Mouse (Mus musculus) T-helper 2 cell (primary cell): ENCODE data around the gene Bcl2.

Source experiments
- in situ Hi-C: fragments of 300-600 bp; cut with MboI, MseI; formaldehyde crosslinking; loops from one replicate; pipeline ENCODE4 v1.15.1; 2025; ENCODE audit warnings: high pct_unique_total_duplicates

Gene Bcl2

DNA sequence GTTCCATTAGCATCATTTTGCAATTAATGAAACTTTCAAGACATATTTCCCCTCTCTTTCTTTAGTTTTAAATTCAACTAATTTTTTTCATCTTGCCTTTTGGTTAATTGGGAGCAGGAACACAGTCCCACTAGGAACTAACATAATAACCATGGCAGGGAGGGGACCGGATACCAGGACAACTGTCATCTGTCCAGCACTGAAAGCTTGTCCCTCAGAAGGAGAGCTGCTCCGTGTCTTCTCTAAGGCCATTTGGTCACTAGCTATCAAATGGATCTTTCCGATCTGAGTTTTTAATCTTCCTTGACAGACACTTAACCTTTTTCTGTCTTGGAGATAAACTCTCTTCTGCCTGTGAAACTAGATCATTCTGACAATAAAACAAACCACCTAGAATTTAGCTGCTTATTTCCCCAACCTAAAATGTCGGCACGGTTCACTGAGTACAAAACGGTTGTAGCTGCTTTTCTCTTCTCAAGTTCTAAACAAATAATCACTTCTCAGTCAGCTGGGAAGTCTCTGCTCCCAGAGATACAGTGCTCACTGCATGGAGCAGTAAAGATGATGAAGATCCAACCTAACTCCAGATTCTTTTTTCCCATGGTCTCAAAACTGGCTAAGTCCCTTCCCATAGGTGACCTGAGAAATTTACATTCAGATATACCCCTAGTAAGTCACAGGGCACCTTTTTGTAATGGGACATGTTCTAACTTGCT is 34.1 kb downstream of the Bcl2 start:
- in situ Hi-C loops = no loop called here

DNA sequence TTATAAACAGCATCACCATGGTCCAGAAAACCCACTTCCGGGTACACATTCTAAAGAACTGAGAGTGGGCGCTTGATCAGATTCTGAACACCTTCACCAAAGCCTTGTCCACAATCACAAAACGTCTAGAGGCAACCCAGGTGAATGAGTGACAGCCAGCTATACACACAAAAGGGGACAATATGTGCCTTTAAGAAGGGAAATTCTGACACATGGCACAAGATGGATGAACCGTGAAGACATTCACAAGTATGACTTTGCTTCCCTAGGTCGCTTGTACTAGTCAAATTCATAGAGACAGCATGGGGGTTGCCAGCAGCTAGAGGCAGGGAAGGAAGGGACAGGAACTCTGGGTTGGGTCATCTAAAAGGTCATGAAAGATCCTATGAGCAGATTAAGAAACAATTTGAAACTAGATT is 36.0 kb downstream of the Bcl2 start:
- in situ Hi-C loops = no loop called here

DNA sequence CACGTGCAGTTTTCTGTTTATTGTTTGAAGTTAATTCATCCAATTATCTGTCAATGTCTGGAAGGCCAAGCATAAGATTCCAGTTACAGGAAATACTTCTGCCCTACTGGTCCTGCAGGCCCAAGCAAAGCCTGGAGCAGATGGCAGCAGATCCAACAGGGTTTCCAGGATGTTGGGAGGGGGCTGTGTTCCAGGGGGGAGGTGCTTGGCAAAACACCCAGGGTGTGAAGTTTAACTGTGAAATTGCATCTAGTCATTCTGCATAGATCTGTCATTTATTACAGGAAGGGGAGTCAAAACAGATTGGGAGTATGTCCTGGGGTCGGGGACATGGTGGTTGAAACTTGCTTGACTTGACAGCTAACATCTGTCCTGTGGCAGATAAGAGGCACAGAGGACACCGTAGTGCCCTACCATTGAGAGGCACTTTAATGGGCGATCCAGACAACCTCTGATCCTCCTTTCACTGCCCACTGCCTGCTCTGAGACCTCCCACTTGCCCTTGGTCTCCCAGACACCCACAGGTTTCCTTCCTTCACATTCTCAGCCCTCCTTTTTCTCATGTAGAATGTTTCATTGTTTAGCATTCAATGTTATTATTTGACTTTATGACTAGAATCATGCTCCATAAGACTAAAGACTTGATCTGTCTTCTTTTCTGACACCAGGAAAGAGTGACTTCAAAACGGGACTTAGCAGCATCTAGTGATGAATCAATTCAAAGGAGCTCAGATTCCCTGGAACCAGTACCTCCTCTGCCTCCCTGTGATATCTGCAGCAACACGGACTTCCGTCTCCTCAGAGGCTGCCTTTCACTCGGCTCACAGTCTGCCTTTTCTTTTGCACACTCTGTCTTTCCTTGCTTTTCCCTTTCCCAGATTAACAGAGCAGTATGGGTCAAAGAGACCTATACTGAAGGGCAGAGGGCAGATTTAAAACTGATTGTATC is 47.7 kb downstream of the Bcl2 start:
- in situ Hi-C loops = no loop called here

DNA sequence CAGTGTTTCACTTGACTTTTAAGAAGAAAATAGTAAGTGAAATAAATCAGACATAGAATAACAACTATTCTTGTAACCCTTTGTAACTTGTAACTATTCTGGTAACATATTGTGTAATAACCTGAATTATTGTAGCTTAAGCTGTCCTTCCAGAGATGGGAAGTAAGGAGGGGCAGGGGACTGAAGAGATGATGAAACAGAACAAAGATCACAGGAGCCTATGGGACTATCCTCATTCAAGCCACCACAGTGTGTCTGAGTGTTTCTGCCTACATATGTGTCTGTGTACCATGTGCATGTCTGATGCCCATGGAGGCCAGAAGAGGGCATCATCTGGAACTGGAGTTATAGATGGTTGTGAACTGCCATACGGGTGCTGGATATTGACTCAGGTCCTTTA is 49.1 kb downstream of the Bcl2 start:
- in situ Hi-C loops = no loop called here

DNA sequence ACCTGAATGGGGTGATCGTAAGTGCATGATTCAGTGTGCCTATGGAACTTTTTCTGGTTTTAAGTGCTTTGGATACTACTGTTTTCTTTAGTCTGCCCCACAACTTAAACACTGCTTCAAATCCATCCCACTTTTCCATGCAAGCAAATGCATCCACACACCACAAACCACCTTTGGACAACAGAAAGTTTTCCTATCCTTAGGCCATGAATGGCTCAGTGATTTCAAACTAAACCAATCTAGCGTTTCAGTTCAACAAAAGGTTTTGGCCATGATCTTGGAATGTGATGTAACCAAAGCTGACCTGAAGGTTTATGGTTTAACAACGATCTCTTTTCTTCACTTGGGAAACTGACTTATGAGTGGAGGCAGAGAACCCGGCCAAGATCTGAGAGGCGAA is 51.6 kb downstream of the Bcl2 start:
- in situ Hi-C loops = no loop called here

DNA sequence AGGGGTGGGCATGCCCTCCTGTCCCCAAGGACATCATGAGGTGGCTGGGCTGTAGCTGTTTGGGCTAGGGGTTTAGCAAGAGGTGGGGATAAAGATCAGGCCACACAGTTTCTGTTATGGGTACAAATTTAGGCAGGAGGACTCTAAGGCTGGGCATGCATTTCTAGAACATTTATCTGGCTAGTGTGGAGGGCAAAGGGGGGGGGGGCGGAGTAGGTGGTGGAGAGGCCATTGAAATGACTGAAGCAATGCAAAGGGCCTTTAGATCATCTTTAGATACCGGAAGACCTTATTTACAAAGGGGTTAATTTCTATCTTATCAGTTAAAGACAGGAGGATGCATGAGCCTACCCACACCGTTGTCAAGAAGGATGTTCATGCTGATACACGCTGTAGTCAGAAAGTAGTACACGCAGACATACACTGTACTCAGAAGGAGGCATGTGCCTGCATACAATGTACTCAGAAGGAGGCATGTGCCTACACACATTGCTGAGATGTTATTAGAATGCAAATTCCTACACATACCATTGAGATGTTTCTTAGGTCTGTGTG is 55.7 kb downstream of the Bcl2 start:
- in situ Hi-C loops = loop anchor here (5.0 kb wide), 1 partner anchor 41 kb away; no protein-coding TSS in a partner anchor

DNA sequence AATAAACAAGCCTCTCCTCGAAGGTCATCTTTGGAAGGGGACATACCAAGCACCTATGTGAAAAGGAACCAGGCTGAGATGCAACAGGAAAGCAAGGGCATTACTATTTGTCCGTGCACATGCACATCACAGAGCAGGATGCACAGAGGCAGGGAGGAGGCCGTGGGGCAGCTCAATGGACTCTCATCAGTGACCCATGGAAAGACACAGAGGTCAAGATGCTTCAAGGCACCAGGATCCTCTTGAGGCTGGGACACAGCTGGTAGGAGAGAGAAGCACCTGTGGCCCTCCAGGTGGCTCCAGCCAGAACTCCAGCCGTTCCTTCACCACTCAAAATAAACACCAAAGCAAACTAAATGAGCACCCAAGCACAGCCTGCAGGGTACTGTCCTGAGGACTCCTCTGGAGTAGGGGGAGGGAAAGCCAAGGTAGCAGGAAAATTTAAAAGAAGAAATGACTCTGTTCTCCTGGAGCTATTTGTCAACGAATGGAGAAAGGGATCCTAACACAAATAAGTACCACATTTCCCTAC is 57.8 kb downstream of the Bcl2 start:
- in situ Hi-C loops = loop anchor here (5.0 kb wide), 1 partner anchor 39 kb away; no protein-coding TSS in a partner anchor

DNA sequence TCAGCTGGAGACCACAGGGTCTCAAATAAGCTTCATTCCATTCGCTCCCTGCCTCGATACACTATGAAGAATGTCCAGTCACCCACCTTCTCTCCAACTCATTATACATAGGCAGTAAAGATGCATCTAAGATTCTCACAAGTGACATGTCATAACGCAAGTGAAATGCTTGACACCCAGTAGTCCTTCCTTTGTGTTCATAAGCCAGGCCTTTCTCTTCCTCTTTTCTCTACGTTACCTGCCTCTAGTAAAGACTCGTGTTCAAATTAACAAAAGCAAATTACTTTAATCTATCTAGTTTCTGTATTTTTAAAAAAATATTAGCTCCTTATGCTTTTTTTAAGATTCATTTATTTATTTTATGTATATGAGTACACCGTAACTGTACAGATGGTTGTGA is 59.8 kb downstream of the Bcl2 start:
- in situ Hi-C loops = no loop called here

DNA sequence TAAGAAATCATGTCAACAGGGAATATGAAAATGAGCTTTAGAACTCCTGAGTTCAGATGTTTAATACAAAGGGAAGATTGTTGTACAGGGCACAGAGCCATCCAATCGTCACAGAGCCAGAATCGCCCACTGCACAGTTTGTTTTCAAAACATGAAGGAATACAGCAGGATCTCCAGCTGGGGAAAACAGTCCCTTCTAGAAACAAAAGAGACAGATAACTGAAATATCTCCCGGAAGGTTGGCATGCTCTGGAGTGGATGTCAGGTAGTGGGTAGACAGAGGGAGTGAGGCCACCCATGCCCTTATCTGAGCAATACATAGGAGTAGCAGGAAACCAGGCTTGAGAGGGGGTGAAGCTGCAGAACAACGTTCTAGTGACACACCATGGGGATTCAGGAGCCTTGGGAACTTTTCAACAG is 60.6 kb downstream of the Bcl2 start:
- in situ Hi-C loops = no loop called here

DNA sequence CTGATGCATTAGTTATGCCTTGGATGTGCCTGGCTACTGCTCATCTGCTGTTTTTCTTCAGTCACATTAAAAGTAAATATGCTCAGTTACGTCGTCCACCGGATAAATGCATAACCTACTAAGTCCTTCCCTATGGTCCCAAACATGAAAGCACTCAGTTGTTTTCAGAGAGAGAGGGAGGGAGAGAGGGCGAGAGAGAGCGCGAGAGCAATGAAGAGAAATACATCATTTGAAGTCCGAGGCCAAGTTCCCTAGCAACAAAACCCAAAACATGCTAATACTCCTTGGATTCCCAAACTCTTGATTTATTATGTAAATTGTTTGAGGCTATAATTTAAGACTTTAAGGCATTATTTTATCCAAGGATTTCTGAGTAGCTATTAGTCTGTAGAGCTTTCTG is 62.9 kb downstream of the Bcl2 start:
- in situ Hi-C loops = no loop called here

DNA sequence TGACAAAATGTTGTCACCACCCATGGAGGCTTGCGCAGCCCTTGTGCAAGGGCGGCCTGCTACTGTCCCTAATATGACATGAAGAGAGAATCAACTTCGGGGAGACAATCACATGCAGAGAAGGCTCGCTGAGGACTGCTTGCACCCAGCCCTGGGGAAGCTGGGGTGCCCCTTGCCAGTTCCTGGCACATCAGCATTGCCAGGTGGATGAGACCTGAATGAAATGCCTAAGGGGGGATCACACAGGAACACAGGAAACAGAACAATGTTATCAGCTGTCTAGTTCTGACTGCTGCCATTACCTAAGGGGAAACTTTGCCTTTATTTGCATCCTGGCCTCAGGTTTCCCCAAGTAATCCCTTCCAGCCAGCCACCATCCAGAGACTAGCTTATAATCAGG is 63.6 kb downstream of the Bcl2 start:
- in situ Hi-C loops = no loop called here

DNA sequence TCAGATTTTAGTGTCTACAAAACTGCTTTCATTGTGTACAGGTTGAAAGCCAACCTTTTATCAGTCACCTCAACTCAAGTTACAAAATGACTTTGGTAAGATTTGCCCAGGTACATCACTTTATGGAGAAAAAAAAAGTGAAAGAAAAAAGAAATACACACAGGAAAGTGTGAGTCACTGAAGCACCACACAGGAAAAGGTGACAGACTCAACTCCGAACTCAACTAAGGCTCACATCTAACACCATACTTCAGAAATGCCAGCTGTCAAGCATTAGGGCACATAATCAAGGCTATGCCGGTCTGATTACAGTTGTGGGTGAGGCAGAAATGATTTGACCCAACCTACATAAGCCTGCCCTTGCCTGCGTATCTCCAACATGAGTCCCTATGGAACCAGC is 66.7 kb downstream of the Bcl2 start:
- in situ Hi-C loops = no loop called here

DNA sequence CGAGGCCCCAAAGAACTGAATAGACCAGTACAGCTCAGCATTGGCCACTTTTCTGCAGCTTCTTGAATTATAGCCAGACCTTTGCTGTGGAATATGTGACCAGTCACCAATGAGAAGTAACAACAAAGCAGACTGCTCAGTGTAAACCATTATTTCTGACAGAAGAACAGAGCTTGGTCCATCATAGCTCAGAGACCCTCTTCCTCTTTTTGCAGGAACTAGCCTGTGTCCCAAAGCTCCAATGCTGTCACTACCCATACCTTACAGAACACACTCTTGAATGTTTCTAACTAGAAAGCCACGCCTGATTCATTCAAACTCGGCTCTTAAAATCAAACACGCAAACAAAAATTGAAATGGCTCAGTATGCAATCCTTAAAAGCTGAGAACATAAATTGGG is 69.5 kb downstream of the Bcl2 start:
- in situ Hi-C loops = no loop called here

DNA sequence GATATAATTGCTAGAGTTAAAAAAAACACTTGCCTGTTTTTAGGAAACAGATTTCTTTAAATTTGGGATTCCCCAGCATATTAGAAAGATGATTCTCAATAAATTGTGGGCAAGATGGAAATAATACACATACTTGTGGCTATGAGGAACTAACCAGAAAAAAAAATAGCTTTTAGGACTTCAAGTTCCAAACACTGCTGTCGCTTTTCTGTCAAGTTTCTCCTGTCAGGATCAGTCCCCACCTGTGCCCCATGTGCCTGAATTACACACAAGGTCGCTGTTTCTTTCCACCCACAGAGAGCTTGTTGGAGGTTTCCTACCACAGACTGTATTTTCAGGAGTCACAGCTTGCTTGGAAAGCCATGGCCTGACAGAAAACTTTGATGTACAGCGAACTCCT is 70.5 kb downstream of the Bcl2 start:
- in situ Hi-C loops = no loop called here

DNA sequence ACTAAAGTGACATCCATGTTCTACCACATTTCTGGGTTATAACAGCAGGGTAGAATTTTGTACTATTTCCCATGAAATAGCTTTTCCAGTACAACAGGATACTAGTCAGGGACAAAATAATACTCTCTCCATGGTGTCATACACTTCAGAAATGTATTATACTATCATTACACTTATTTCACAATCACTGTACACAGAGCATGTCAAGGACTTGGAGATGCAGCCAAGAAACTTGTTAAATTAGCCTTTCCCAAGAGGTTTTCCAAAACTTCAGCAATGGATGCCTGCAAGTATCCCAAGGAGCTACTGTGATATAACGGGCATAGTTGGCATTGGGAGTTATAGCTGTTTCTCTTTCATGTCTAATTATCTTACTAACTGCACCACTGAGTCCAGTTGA is 73.5 kb downstream of the Bcl2 start:
- in situ Hi-C loops = no loop called here

DNA sequence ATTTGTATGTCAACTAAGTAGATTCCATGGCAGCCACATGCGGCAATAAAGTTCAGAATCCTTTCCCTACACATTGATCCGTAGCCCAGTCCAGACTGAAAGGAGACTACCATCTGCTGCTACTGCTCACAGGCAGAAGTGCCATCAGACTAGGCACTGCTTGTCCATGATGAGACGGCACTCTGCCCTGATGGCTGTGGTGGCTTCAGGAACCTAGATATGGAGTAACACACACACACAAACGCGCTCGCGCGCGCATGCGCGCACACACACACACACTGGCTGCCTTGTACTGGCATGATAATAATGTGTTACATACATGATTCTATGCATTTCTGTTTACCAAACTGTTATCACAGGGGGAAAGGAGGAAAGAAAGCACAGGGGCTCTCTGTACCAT is 76.4 kb downstream of the Bcl2 start:
- in situ Hi-C loops = no loop called here

DNA sequence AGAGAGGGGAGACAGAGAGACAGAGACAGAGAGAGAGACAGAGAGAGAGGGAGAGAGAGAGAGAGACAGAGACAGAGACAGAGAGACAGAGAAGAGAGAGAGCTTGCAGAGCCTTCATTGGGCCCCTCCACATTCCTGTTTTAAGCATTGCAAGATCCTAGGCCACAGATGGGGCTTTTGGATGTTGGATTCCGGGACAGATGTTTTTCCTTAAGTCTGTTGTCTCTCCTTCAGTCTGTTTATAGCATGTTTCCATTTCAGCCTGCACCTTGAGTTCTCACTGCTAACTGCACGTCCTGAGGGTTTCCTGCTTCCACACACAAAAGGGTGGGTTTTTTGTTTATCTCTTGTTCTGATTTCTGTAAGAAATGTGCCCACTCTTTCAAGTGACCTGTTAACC is 77.4 kb downstream of the Bcl2 start:
- in situ Hi-C loops = no loop called here

DNA sequence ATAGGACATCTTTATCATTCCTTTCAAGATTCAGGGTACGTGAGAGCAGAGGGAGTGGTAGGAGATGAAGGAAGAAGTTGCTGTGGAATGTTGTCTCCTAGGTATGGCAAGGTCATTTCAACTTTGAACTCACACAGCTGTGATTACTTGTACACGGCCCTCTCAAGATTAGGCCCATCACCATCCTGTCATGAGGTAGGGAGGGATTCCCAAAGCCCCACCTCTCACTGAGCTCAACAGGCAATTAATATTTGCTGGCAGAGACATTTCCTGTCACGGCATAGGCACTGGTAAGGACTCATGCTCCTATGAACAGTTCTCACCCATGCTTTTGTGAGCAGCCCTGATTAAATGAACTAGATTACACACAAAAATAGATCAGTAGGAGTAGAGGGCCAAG is 80.9 kb downstream of the Bcl2 start:
- in situ Hi-C loops = no loop called here

DNA sequence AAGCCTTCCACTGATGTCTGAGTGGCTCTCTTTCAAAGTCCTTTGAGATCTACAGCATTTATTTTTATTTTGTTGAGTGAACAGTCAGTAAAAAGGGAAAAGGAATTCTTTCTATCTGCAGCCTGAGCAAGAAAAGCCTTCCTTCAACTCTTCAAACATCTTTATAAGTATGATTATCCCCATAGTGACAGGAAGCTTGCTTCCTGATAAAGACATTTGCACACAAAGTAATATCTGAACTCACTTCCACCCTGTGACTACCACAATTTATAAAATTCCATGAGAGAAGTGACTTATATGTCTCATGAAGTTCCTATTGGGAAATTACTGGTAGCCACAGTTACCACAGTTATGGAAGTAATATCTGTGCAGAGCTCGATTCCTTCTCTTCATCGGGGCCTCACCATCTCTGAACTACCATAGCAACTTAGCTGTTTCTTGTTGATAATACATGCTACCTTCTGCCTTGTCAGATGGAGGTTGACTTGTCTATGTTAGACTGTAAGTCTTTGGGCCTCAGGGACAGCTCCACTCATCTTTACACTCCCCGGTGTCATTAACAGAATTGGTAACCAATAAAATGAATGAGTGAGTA is 82.1 kb downstream of the Bcl2 start:
- in situ Hi-C loops = no loop called here

DNA sequence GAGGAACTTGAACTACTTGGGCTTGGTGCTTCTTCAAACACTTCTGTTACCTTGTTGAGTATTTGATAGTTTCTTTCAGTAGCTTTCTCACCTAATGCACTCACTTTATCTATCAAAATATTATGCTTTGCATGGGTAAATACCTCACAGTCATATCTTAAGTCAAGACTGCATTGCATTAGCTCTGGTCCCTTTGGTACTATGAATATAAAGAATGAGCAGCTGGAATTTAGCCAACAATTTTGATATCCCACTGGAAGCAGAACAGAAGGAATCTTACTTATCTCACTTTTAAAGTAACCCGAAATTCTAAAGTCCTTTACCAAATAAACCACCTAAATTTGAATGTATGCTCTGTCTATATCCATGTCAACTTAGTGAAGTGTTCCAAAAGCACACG is 83.1 kb downstream of the Bcl2 start:
- in situ Hi-C loops = no loop called here

DNA sequence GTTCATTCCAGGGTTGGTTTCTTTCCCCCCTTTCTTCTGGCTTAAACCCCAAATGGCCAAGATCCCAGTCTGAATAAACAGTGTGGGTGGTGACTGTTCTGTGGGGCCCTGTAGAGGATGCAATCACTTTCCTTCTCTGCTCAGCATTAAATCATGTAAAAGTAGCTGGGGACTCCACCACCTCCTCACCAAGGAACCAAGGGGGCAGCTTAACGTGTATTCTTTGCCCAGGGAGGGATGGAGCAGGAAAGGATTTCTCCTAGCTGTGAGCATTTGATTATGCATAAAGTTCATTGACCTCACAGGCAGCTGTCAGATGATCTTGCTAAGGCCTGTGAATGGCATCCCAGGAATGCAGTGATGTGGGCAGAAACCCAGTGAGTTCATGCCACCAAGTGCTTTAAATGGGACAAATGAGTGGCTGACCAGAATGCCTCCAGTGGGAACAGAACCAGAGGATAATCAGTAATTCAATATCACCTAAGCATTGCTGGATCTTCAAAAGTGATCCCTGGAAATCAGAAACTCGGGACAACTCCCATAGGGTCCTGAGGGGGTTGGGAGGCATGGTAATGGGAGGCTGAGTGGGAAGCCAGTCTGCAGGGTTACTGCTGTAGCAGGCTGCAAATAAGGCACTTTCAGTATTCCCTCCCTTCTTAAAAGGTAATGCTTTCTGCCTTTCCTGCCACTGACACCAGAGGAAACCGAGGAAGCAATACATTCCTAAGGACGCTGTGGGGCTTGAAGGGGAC is 84.0 kb downstream of the Bcl2 start:
- in situ Hi-C loops = no loop called here
